Mouse (Mus musculus) limb, embryonic 13.5 days (tissue): ENCODE data around the gene Itgad. TPM values are rescaled to one million over a fixed set of nuclear protein-coding genes. Genes with fewer than 3 reads are reported as not detected.

Experiments used
- ATAC-seq: fragments of 200-750 bp; cut with Nextera tagmentation; 2 replicates; pipeline ENCODE4 v1.8.0; 2017; ENCODE audit warnings: low read depth, moderate number of reproducible peaks, moderate TSS enrichment; ENCODE audit not compliant: low FRiP score
- H3K27ac ChIP-seq: fragments of 300-500 bp; sonication (generic); 2 replicates; pipeline ENCODE4 v1.5.1; 2015; ENCODE audit warnings: inconsistent platforms, mild to moderate bottlenecking, moderate library complexity
- H3K27me3 ChIP-seq: fragments of 300-500 bp; sonication (generic); 2 replicates; pipeline ENCODE4 v1.6.1; 2015; ENCODE audit warnings: mild to moderate bottlenecking, inconsistent platforms
- H3K36me3 ChIP-seq: fragments of 300-500 bp; sonication (generic); 2 replicates; pipeline ENCODE4 v1.6.1; 2015; ENCODE audit warnings: inconsistent platforms, mild to moderate bottlenecking, moderate library complexity
- H3K4me1 ChIP-seq: fragments of 300-500 bp; sonication (generic); 2 replicates; pipeline ENCODE4 v1.6.1; 2015; ENCODE audit warnings: inconsistent platforms
- H3K4me2 ChIP-seq: fragments of 300-500 bp; sonication (generic); replicated peaks from 2 replicates; pipeline ENCODE4 v1.6.1; 2015; ENCODE audit warnings: inconsistent platforms, mild to moderate bottlenecking, moderate library complexity
- H3K4me3 ChIP-seq: fragments of 300-500 bp; sonication (generic); 2 replicates; pipeline ENCODE4 v1.5.1; 2015; ENCODE audit warnings: moderate library complexity, mild to moderate bottlenecking, inconsistent platforms
- H3K9ac ChIP-seq: fragments of 300-500 bp; sonication (generic); 2 replicates; pipeline ENCODE4 v1.6.1; 2015; ENCODE audit warnings: mild to moderate bottlenecking, inconsistent platforms
- H3K9me3 ChIP-seq: fragments of 300-500 bp; sonication (generic); 2 replicates; pipeline ENCODE4 v1.6.1; 2016; ENCODE audit warnings: inconsistent platforms
- WGBS: fragments of 180-500 bp; shearing (Covaris S2); methylation state at CpG from one replicate; pipeline ENCODE4 v1.1.7; 2015; 5-methylcytosine and 5-hydroxymethylcytosine counted together
- polyA plus RNA-seq: library from polyadenylated mRNA; unstranded; fragments of >200 nt; fragmentation: Nextera tagmentation; extraction: Ambion mirVana; gene quantifications from 2 replicates; pipeline ENCODE4 v1.2.1, GENCODE M21; 2015

Itgad gene
- not detected in 2 replicates for polyA plus RNA-seq

DNA sequence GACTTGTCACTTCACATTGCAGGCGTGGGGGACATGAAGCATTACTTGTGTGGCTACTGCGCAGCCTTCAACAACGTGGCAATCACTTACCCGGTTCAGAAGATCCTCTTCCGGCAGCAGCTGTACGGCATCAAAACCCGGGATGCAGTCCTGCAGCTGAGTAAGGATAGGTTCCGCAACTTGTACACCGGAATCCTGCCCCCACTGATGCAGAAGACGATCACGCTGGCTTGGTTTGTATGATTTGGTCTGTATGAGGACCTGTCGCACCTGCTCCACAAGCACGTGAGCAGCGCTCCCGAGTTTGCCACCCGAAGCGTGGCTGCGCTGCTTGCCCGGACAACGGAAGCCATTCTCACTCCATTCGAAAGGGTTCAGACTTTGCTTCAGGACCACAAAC, at the start of gene Itgad:
Itgad (plus strand) TSS at position 301 of the 400 bp plus-strand sequence.
- Histone ChIP-seq H3K4me1 (no peaks in the 10 kb centered on the region), H3K27ac (no peak within 1 kb of the TSS), H3K36me3 (no peaks in the 10 kb centered on the region), H3K9me3 (no peaks in the 10 kb centered on the region), H3K4me3 (no peak within 1 kb of the TSS), H3K27me3 (no peaks in the 10 kb centered on the region), H3K4me2 (no peak within 1 kb of the TSS), H3K9ac (no peak within 1 kb of the TSS)
- 91% methylated on average over 21 of the region's 21 CpGs for WGBS
- ATAC-seq = no peak

DNA sequence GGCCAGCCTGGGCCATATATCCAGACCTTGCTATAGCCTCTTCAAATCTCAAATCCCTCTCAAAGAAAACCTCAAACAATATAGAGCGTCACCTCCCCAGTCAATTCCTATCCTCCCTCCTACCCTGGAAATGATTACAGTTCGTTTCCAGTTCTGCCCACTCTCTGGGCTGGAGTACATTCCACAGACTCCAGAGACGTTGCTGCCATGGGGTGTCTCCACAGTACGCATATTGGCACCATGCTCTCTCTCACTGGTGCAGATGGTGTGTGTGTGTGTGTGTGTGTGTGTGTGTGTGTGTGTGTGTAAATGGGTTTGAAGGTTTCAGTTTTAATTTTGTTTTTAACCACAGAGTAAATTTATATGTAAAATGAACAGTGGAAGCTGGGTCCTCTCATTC, 48.9 kb upstream of the Itgad start:
- no peak for ATAC-seq
- Histone ChIP-seq H3K27ac (no peak overlapping the region), H3K36me3 (no peaks in the 10 kb centered on the region), H3K4me3 (no peak overlapping the region), H3K27me3 (no peaks in the 10 kb centered on the region), H3K4me1 (no peaks in the 10 kb centered on the region), H3K9ac (no peak overlapping the region), H3K4me2 (no peak overlapping the region), H3K9me3 (no peaks in the 10 kb centered on the region)
- WGBS = 61% methylated on average over 4 of the region's 4 CpGs

DNA sequence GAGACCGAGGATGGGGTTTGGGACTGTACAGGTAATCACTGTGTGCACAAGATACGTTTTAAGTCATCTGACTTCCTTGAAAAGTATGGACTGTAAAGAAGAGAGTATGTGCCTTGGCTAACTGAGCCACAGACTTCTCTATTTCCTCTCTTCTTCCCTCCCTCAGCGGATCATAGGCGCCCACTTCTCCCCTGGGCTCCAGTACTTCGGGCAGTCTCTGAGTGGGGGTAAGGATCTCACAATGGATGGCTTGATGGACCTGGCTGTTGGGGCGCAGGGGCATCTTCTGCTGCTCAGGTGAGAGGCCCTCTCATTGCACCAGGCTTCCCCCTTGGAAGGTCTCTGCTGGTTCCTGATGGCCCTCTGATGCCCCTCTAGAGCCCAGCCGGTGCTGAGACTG, 46.7 kb upstream of the Itgad start:
- H3K4me3 ChIP-seq = no peak overlapping the region
- H3K9ac ChIP-seq = no peak overlapping the region
- H3K9me3 ChIP-seq = no peaks in the 10 kb centered on the region
- no peak for ATAC-seq
- no peaks in the 10 kb centered on the region for H3K27me3 ChIP-seq
- H3K4me1 ChIP-seq = no peaks in the 10 kb centered on the region
- H3K36me3 ChIP-seq = no peaks in the 10 kb centered on the region
- WGBS = 88% methylated on average over 7 of the region's 7 CpGs
- H3K27ac ChIP-seq = no peak overlapping the region
- no peak overlapping the region for H3K4me2 ChIP-seq

DNA sequence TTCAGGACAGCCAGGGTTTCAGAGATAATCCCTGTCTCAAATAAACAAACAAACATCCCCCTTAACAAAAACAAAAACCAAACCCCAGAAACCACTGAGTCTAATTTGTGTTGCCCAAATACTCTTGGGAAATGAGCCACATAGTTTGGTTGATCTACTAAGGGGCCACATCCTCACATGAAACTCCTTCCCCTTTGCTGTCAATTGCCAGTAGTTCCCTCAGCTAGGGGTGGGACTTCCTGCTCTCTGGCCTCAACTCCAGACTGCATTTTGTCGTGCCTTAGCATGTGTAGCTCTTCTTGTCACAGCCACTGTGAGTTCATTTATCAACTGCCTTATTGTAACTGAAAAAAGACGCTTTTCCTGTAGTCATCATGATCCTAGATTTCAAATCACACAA, 43.9 kb upstream of the Itgad start:
- 74% methylated on average over 2 of the region's 2 CpGs for WGBS
- no peak for ATAC-seq

DNA sequence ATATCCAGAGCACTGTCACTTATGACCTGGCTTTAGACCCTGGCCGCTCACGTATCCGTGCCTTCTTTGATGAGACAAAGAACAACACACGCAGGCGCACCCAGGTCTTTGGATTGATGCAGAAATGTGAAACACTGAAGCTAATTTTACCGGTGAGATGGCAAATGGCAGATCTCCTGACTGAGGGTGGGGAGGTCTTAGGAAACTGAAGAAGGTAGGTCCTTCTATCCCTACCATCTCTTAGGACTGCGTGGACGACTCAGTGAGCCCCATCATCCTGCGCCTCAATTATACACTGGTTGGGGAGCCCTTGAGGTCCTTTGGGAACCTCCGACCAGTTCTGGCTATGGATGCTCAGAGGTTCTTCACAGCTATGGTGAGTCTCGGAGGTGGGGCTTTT, 42.0 kb upstream of the Itgad start:
- H3K4me2 ChIP-seq = no peak overlapping the region
- no peak overlapping the region for H3K4me3 ChIP-seq
- H3K9ac ChIP-seq = no peak overlapping the region
- no peak overlapping the region for H3K27ac ChIP-seq
- no peaks in the 10 kb centered on the region for H3K9me3 ChIP-seq
- H3K36me3 ChIP-seq = no peaks in the 10 kb centered on the region
- H3K27me3 ChIP-seq = no peaks in the 10 kb centered on the region
- WGBS = 91% methylated on average over 11 of the region's 11 CpGs
- H3K4me1 ChIP-seq = no peaks in the 10 kb centered on the region
- ATAC-seq = no peak

More for the DNA sequence above, 43.9 kb upstream of the Itgad start:
- Histone ChIP-seq H3K9me3 (no peaks in the 10 kb centered on the region), H3K9ac (no peak overlapping the region), H3K36me3 (no peaks in the 10 kb centered on the region), H3K4me3 (no peak overlapping the region), H3K27me3 (no peaks in the 10 kb centered on the region), H3K4me1 (no peaks in the 10 kb centered on the region), H3K27ac (no peak overlapping the region), H3K4me2 (no peak overlapping the region)

DNA sequence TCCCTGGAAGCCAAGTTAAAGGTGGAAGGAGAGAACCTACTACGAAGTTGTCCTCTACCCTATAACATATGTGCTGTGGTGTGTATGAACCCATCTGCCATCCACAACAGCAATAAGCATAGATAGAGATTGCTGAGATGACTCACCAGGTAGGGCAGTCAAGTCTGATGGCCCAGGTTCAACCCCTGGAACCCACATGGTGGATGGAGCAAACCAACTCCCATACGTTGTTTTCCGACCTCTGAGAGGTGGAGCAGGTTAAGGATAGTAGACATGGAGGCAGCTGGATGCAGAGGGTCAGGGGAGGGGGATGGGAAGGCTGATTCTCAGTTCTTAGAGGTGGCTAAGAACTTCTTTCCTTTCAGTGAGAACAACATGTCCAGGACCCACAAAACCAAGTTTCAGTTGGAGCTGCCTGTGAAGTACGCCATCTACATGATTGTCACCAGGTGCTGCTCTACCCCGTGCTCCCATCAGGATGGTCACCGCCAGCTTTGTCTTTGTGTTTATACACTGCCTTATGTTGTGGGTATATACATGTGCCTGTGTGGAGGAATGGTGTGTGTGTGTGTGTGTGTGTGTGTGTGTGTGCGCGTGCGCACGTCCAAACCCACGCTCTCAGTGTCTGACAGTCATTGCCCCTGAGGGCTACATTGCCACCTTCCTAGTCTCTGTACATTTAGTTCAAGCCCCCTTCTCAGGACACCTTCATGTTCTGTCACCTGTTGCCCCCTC, 39.6 kb upstream of the Itgad start:
- H3K4me2 ChIP-seq = no peak overlapping the region
- no peak overlapping the region for H3K27ac ChIP-seq
- no peaks in the 10 kb centered on the region for H3K36me3 ChIP-seq
- no peaks in the 10 kb centered on the region for H3K9me3 ChIP-seq
- ATAC-seq = no peak
- H3K4me1 ChIP-seq = no peaks in the 10 kb centered on the region
- no peaks in the 10 kb centered on the region for H3K27me3 ChIP-seq
- 91% methylated on average over 11 of the region's 11 CpGs for WGBS
- no peak overlapping the region for H3K4me3 ChIP-seq
- no peak overlapping the region for H3K9ac ChIP-seq

DNA sequence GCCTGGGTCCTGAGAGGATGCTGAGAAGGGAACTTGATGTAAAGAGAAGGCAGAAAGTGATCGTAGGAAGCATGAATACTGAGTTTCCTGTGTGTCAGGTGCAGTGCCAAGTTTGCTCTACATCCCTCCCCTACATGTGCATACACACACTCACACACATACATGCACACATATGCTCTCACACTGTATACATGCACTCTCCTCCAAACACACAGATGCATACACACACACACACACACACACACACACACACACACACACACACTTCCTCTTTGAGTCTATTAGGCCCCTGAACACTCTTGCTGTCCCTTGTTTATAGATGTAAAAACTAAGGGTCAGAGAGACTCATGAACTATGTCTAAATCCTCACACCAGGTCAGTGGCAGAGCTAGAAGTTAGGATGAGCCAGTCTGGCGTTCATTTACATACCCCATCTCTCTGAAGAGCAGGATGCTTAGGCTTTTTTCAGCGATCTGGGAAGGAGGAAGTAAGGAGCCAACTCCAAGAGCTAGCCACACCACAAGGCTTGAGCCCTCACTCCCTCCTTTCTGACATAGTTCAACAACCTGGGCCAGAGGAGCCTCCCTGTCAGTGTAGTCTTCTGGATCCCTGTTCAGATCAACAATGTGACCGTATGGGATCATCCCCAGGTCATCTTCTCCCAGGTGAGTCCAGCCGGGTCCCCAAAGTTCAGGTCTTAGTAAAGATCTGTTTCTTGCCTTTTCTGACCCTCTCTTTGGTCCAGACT, 38.8 kb upstream of the Itgad start:
- Histone ChIP-seq H3K9ac (no peak overlapping the region), H3K4me1 (no peaks in the 10 kb centered on the region), H3K9me3 (no peaks in the 10 kb centered on the region), H3K4me3 (no peak overlapping the region), H3K4me2 (no peak overlapping the region), H3K27ac (no peak overlapping the region), H3K27me3 (no peaks in the 10 kb centered on the region), H3K36me3 (no peaks in the 10 kb centered on the region)
- ATAC-seq = no peak
- 68% methylated on average over 5 of the region's 5 CpGs for WGBS

DNA sequence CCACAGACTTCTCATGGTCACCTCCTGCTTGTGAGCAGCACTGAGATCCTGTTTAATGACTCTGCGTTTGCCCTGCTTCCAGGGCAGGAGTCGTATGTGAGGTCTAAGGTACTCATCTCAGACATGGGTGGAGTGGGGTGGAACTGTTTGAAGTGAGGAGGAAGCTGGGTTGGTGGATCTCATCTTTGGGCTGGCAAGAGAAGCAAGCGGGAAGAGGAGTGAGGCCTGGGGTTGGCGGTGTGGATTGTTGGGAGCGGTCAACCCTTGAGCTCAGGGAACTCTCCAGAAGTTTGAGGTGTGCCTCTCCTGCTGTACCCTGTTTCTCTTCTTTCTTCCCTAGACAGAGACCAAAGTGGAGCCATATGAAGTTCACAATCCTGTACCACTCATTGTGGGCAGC, 37.8 kb upstream of the Itgad start:
- H3K27me3 ChIP-seq = no peaks in the 10 kb centered on the region
- no peak overlapping the region for H3K4me3 ChIP-seq
- H3K4me2 ChIP-seq = no peak overlapping the region
- H3K9ac ChIP-seq = no peak overlapping the region
- H3K27ac ChIP-seq = no peak overlapping the region
- H3K36me3 ChIP-seq = no peaks in the 10 kb centered on the region
- ATAC-seq = no peak
- no peaks in the 10 kb centered on the region for H3K4me1 ChIP-seq
- no peaks in the 10 kb centered on the region for H3K9me3 ChIP-seq
- 92% methylated on average over 5 of the region's 5 CpGs for WGBS

DNA sequence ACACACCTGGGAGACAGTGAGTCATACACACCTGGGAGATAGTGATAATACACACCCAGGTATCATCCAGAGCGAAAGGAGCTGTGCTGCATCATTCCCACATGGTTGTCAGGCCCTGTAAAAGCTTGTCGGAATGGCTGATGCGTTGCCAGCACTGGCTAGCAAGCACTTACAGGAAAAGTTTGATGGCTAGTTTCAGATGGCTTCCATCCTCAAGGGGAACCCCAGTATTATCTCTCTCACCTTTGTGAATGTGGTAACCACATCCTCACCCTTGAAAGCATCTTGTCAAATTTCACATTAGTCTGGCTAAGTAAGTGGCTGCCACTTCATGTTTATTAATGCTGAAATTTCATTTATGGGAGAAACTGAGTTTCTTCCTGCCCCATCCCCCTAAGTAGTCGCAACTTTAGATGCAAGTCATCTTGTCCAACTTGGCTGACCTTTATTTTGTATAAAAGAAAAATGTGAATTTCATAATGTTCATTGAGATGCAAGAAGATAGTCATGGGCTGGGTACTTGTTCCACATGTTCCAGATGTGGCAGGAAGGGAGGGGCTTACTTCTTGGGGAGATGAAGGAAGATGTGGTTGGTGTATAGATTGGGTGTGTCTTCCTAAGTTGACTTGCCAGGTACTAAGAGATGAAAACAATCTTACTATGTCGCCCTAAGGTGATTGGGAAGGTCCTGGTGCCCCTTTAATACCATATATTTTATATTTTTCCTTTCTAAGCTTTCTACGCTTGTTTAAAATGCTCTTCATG, 34.3 kb upstream of the Itgad start:
- H3K9ac ChIP-seq = no peak overlapping the region
- 86% methylated on average over 6 of the region's 6 CpGs for WGBS
- H3K4me2 ChIP-seq = no peak overlapping the region
- no peak overlapping the region for H3K4me3 ChIP-seq
- no peaks in the 10 kb centered on the region for H3K27me3 ChIP-seq
- no peak overlapping the region for H3K27ac ChIP-seq
- ATAC-seq = no peak
- H3K4me1 ChIP-seq = no peaks in the 10 kb centered on the region
- no peaks in the 10 kb centered on the region for H3K9me3 ChIP-seq
- no peaks in the 10 kb centered on the region for H3K36me3 ChIP-seq

DNA sequence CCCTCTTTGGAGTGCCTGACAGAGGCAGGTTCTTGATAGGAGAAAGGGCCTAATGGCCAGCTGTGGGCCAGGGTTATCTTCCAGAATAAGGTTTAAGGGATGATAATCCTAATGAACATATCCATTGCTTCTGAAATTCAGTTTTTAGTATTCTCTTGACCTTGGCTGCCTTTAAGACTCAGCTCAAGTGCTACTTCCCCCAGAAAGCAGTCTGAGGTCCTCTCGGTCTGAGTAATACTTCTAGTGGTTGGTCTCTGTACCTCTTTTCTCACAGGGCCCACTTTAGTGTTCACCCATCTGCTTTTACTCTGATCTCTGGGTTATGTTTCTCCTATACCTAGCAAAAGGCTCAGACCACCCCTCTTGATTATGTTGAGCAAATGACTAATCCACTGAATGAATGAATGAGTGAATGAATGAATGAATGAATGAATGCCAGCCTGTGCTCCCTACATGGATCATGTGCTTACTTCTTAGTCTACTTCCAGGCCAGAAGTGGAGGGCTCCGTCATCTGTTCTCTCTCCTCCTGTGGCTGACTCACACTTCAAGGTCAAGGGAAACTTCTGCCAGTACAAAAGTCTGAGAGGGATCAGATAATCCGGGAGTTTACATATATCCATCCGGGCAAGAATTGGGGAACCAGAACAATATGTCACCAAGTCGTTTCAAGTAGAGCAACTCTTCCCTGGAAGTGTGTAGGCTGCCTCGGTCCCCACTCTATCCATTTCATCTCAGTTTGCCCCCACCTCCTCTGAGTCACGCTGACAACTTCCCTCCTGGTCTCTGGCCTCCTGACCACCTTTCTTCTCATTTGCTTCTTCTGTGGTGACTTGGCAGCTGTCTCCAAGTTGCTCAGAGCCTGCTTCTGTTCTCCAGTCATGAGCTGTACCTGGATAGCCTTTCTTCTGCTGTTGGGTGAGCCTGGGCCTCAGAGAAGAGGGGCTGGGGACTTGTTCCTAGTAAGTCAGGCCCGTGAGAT, 25.1 kb upstream of the Itgad start, which contains the start of gene Itgax:
Itgax (plus strand) TSS at position 807 of the 980 bp plus-strand sequence.
- Histone ChIP-seq H3K9me3 (no peaks in the 10 kb centered on the region), H3K36me3 (no peaks in the 10 kb centered on the region), H3K4me1 (no peaks in the 10 kb centered on the region), H3K4me2 (no peak within 1 kb of the TSS), H3K27ac (no peak within 1 kb of the TSS), H3K27me3 (no peaks in the 10 kb centered on the region), H3K4me3 (no peak within 1 kb of the TSS), H3K9ac (no peak within 1 kb of the TSS)
- no peak for ATAC-seq
- 80% methylated on average over 8 of the region's 8 CpGs for WGBS

DNA sequence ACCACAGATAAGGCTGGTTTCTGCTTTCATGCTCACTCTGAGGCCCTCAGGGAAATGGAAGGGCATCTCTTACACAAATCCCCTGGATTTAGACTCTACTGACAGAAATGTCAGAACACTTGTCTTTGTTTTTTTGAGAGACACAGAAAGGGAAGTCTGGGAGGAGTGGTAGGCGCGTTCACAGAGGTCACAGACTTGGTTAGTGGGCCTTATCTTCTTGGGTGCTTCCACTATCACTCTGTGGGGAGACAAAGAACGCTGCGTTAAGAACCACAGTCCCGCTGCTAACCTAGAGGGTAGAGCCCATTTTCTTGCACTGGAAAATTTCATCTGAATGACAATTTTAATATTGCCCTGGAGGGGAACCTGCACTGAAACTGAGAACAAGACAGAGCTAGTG, 22.0 kb upstream of the Itgad start:
- H3K36me3 ChIP-seq = no peaks in the 10 kb centered on the region
- no peaks in the 10 kb centered on the region for H3K4me1 ChIP-seq
- no peaks in the 10 kb centered on the region for H3K9me3 ChIP-seq
- ATAC-seq = no peak
- H3K4me3 ChIP-seq = no peak overlapping the region
- no peak overlapping the region for H3K9ac ChIP-seq
- H3K4me2 ChIP-seq = no peak overlapping the region
- H3K27me3 ChIP-seq = no peaks in the 10 kb centered on the region
- WGBS = 95% methylated on average over 5 of the region's 5 CpGs
- H3K27ac ChIP-seq = no peak overlapping the region
